22 mouse cellular contexts compared by ENCODE assay signal in the genomic region with DNA sequence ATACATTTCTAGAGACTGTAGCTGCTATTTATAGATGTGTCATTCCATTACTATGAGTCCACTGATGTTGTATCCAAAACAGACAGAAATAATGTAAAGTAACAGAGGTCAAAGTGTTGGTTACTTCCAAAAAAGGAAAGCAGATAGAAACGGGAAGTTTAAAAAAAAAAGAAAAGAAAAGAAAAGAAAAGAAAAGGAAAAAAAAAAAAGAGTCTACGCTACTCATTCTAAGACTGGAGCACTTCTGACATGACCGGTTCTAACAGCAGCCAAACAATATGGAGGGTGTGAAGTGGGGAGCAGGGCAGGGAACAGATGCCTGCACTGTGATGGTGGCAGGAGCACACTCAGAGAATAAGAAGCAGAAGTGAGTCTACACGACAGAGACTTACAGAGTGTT.
DNase-seq lines count a peak whose midpoint lies in the region; ATAC-seq and TF ChIP-seq lines count a peak whose summit lies in the region.
"Had no signal": no experiment of that assay in that cellular context is flagged by ENCODE, and none has a peak within 500 bp of the region (broad histone marks: within the 10 kb centered on the region; RNA-seq: fewer than 3 reads in every experiment).

No protein-coding gene starts in this region.

- no peaks in the 10 kb centered on the region for H3K27me3 ChIP-seq in lung, embryonic 15.5 days
- H3K27me3 ChIP-seq in forebrain, postnatal 0 days (ENCODE audit: insufficient read depth, low read length): no peaks in the 10 kb centered on the region
- H3K27me3 ChIP-seq in stomach, embryonic 16.5 days (ENCODE audit: control insufficient read depth, insufficient read depth, low read length): no peaks in the 10 kb centered on the region
- H3K27me3 ChIP-seq: liver, embryonic 13.5 days; neural tube, embryonic 12.5 days had no signal

- H3K4me1 ChIP-seq in lung, embryonic 15.5 days: peaks cover 16% of the 10 kb centered on the region
- H3K4me1 ChIP-seq in forebrain, postnatal 0 days (ENCODE audit: insufficient read depth): no peaks in the 10 kb centered on the region
- peaks cover 26% of the 10 kb centered on the region; the same call in 1 of the 2 replicates for H3K4me1 ChIP-seq in stomach, embryonic 16.5 days (ENCODE audit: control insufficient read depth, insufficient read depth, low read length)
- H3K4me1 ChIP-seq: midbrain, embryonic 10.5 days had no signal

- no peaks in the 10 kb centered on the region for H3K36me3 ChIP-seq in lung, embryonic 15.5 days
- no peaks in the 10 kb centered on the region for H3K36me3 ChIP-seq in forebrain, postnatal 0 days (ENCODE audit: insufficient read depth)
- no peaks in the 10 kb centered on the region for H3K36me3 ChIP-seq in stomach, embryonic 16.5 days (ENCODE audit: control insufficient read depth, insufficient read depth, low read length)
- H3K36me3 ChIP-seq: limb, embryonic 10.5 days; liver, embryonic 13.5 days; midbrain, embryonic 10.5 days; neural tube, embryonic 12.5 days had no signal

- H3K27ac ChIP-seq in lung, embryonic 15.5 days: peak overlapping the region; percentile 50; the same call in 1 of the 2 replicates
- no peak overlapping the region for H3K27ac ChIP-seq in forebrain, postnatal 0 days (ENCODE audit: low read depth, low read length)
- peak overlapping the region; percentile 79 for H3K27ac ChIP-seq in stomach, embryonic 16.5 days (ENCODE audit: low read length)
- H3K27ac ChIP-seq: hindbrain, postnatal 0 days; left cerebral cortex, adult 2 months; limb, embryonic 10.5 days; liver, embryonic 13.5 days; midbrain, embryonic 10.5 days; neural tube, embryonic 12.5 days had no signal

- TF ChIP-seq CTCF in forebrain, postnatal 0 days (IDR thresholded peaks at IDR 0.05; ENCODE audit: low read depth): no peak

- no peak for DNase-seq in frontal cortex, postnatal 10 days (ENCODE audit: low spot score in 2 of 2)
- no peak for DNase-seq in lung, postnatal 4 days
- no peak for DNase-seq in forebrain, postnatal 0 days
- no peak for DNase-seq in thymus, postnatal 36 days
- DNase-seq in cerebellum, adult 9-10 months: no peak
- DNase-seq: adrenal gland, postnatal 25 days; cerebellum, postnatal 10 days; heart, postnatal 4 days; kidney, adult 2 months; kidney, postnatal 14 days; liver, embryonic 13.5 days; lung, postnatal 14 days; right cerebral cortex, postnatal 14 days; thymus, adult 2 months had no signal

- H3K9me3 ChIP-seq in lung, embryonic 15.5 days: no peaks in the 10 kb centered on the region
- no peaks in the 10 kb centered on the region for H3K9me3 ChIP-seq in forebrain, postnatal 0 days (ENCODE audit: low read length)
- no peaks in the 10 kb centered on the region for H3K9me3 ChIP-seq in stomach, embryonic 16.5 days (replicated peaks; ENCODE audit: control insufficient read depth, low read length)
- H3K9me3 ChIP-seq: limb, embryonic 10.5 days; liver, embryonic 13.5 days; midbrain, embryonic 10.5 days; neural tube, embryonic 12.5 days had no signal

- WGBS in lung, embryonic 15.5 days: 40% methylated on average over 4 of the region's 4 CpGs
- 59% methylated on average over 4 of the region's 4 CpGs for WGBS in forebrain, postnatal 0 days
- 48% methylated on average over 4 of the region's 4 CpGs for WGBS in stomach, embryonic 16.5 days

- no peak overlapping the region for H3K4me3 ChIP-seq in lung, embryonic 15.5 days
- H3K4me3 ChIP-seq in forebrain, postnatal 0 days (ENCODE audit: low read depth, low read length): no peak overlapping the region
- H3K4me3 ChIP-seq in stomach, embryonic 16.5 days (replicated peaks; ENCODE audit: low read length): no peak overlapping the region
- H3K4me3 ChIP-seq: left cerebral cortex, adult 2 months; limb, embryonic 10.5 days; liver, embryonic 13.5 days; midbrain, embryonic 10.5 days; neural tube, embryonic 12.5 days had no signal

- no peak overlapping the region for H3K4me2 ChIP-seq in lung, embryonic 15.5 days
- H3K4me2 ChIP-seq in forebrain, postnatal 0 days (ENCODE audit: low read depth): no peak overlapping the region
- H3K4me2 ChIP-seq in stomach, embryonic 16.5 days (ENCODE audit: low read depth, low read length): no peak overlapping the region
- H3K4me2 ChIP-seq: liver, embryonic 13.5 days; neural tube, embryonic 12.5 days had no signal

- peak; percentile 38; the same call in 1 of the 2 replicates for ATAC-seq in frontal cortex, adult (ENCODE audit: low TSS enrichment)
- no peak for ATAC-seq in lung, embryonic 15.5 days (ENCODE audit: borderline replicate concordance, extremely low read depth, low FRiP score, low TSS enrichment)
- ATAC-seq in forebrain, postnatal 0 days: peak; percentile 54; the same call in 1 of the 2 replicates
- ATAC-seq in stomach, embryonic 16.5 days (ENCODE audit: insufficient read depth, low FRiP score): 0 out of 2 replicates have a peak, but pooled peaks have one; percentile 45
- ATAC-seq: hindbrain, postnatal 0 days had no signal

- H3K9ac ChIP-seq in lung, embryonic 15.5 days: no peak overlapping the region
- no peak overlapping the region for H3K9ac ChIP-seq in forebrain, postnatal 0 days
- H3K9ac ChIP-seq in stomach, embryonic 16.5 days (ENCODE audit: low read length): no peak overlapping the region
- H3K9ac ChIP-seq: liver, embryonic 13.5 days; neural tube, embryonic 12.5 days had no signal
